ENCODE assay signal across 10 mouse cellular contexts in genomic region chr1:132530631-132531191, GRCm38 (mm10). TPM values are rescaled to one million over a fixed set of nuclear protein-coding genes. Genes with fewer than 3 reads are reported as not detected.
DNase-seq lines count a peak whose midpoint lies in the region; ATAC-seq and TF ChIP-seq lines count a peak whose summit lies in the region.
"Had no signal": no experiment of that assay in that cellular context is flagged by ENCODE, and none has a peak within 500 bp of the region (broad histone marks: within the 10 kb centered on the region; RNA-seq: fewer than 3 reads in every experiment).

No protein-coding gene starts in this region.

- WGBS in embryonic facial prominence, embryonic 11.5 days, result 3% methylated on average over 5 of the region's 5 CpGs
- WGBS in hindbrain, embryonic 14.5 days, result 0% methylated on average over 5 of the region's 5 CpGs
- WGBS in midbrain, postnatal 0 days, result 11% methylated on average over 5 of the region's 5 CpGs

- H3K4me3 ChIP-seq in embryonic facial prominence, embryonic 11.5 days (ENCODE audit: low read depth, low read length), result no peak overlapping the region
- no peak overlapping the region for H3K4me3 ChIP-seq in hindbrain, embryonic 14.5 days (replicated peaks; ENCODE audit: low read length)
- no peak overlapping the region for H3K4me3 ChIP-seq in midbrain, postnatal 0 days (ENCODE audit: low read depth, low read length)
- H3K4me3 ChIP-seq: myocyte had no signal

- H3K4me2 ChIP-seq in embryonic facial prominence, embryonic 11.5 days (ENCODE audit: low read depth, low read length), result no peak overlapping the region
- no peak overlapping the region for H3K4me2 ChIP-seq in hindbrain, embryonic 14.5 days (replicated peaks)
- H3K4me2 ChIP-seq in midbrain, postnatal 0 days (ENCODE audit: low read depth, low read length, poor library complexity, severe bottlenecking), result no peak overlapping the region

- H3K36me3 ChIP-seq in embryonic facial prominence, embryonic 11.5 days (replicated peaks; ENCODE audit: control insufficient read depth, insufficient read depth, low read depth, low read length), result no peaks in the 10 kb centered on the region
- peaks cover 16% of the 10 kb centered on the region for H3K36me3 ChIP-seq in hindbrain, embryonic 14.5 days (replicated peaks; ENCODE audit: control insufficient read depth, insufficient read depth)
- peaks cover 25% of the 10 kb centered on the region for H3K36me3 ChIP-seq in midbrain, postnatal 0 days (ENCODE audit: insufficient read depth, low read length)

- peak; percentile 57 for DNase-seq in cerebellum, adult 9-11 months
- no peak for DNase-seq in cerebellum, adult 8-10 months
- peak; percentile 47 for DNase-seq in embryonic facial prominence, embryonic 11.5 days (ENCODE audit: low spot score)
- no peak for DNase-seq in hindbrain, embryonic 14.5 days (ENCODE audit: low spot score)
- peak; percentile 65 for DNase-seq in midbrain, postnatal 0 days (ENCODE audit: low spot score)
- DNase-seq in lung, postnatal 25 days (ENCODE audit: low spot score), result no peak
- no peak for DNase-seq in gastrocnemius, postnatal 10 days
- no peak for DNase-seq in layer of hippocampus, postnatal 14 days (ENCODE audit: low spot score in 2 of 2)
- DNase-seq: heart, postnatal 36 days had no signal

- H3K9me3 ChIP-seq in embryonic facial prominence, embryonic 11.5 days (replicated peaks; ENCODE audit: control insufficient read depth, low read length), result no peaks in the 10 kb centered on the region
- H3K9me3 ChIP-seq in hindbrain, embryonic 14.5 days (ENCODE audit: control insufficient read depth, low read length), result no peaks in the 10 kb centered on the region
- no peaks in the 10 kb centered on the region for H3K9me3 ChIP-seq in midbrain, postnatal 0 days (ENCODE audit: low read length)

- peaks cover 3% of the 10 kb centered on the region; the same call in 1 of the 2 replicates for H3K4me1 ChIP-seq in embryonic facial prominence, embryonic 11.5 days (ENCODE audit: control insufficient read depth, insufficient read depth, low read length)
- peaks cover 42% of the 10 kb centered on the region for H3K4me1 ChIP-seq in hindbrain, embryonic 14.5 days (replicated peaks; ENCODE audit: control insufficient read depth, insufficient read depth, low read length)
- H3K4me1 ChIP-seq in midbrain, postnatal 0 days (ENCODE audit: insufficient read depth, low read length), result 0 out of 2 replicates have a peak, but pooled peaks cover 6% of the 10 kb centered on the region

- H3K27ac ChIP-seq in embryonic facial prominence, embryonic 11.5 days (replicated peaks; ENCODE audit: low read depth, low read length), result no peak overlapping the region
- peak overlapping the region; percentile 34 for H3K27ac ChIP-seq in hindbrain, embryonic 14.5 days
- H3K27ac ChIP-seq in midbrain, postnatal 0 days (ENCODE audit: low read depth, low read length), result no peak overlapping the region

- H3K27me3 ChIP-seq in embryonic facial prominence, embryonic 11.5 days (ENCODE audit: control insufficient read depth, insufficient read depth, low read length), result peaks cover 2% of the 10 kb centered on the region; the same call in 1 of the 2 replicates
- no peaks in the 10 kb centered on the region for H3K27me3 ChIP-seq in hindbrain, embryonic 14.5 days (ENCODE audit: control insufficient read depth, insufficient read depth, low read length)
- no peaks in the 10 kb centered on the region for H3K27me3 ChIP-seq in midbrain, postnatal 0 days (ENCODE audit: insufficient read depth, low read length)

- TF ChIP-seq CTCF in midbrain, postnatal 0 days (IDR thresholded peaks at IDR 0.05), result no peak

- no peak overlapping the region for H3K9ac ChIP-seq in embryonic facial prominence, embryonic 11.5 days (replicated peaks; ENCODE audit: low read length)
- peak overlapping the region; percentile 24 for H3K9ac ChIP-seq in hindbrain, embryonic 14.5 days
- no peak overlapping the region for H3K9ac ChIP-seq in midbrain, postnatal 0 days (replicated peaks; ENCODE audit: low read length, poor library complexity, severe bottlenecking)

- peak; percentile 72 for ATAC-seq in embryonic facial prominence, embryonic 11.5 days (replicated peaks; ENCODE audit: insufficient number of reproducible peaks, low FRiP score, low TSS enrichment, low read depth)
- ATAC-seq in hindbrain, embryonic 14.5 days (ENCODE audit: low FRiP score), result peak; percentile 65
- ATAC-seq in midbrain, postnatal 0 days (ENCODE audit: low FRiP score), result no peak

RNA-seq across cellular contexts. Expression of gene Cntn2, which starts 12.3 kb away (rescaled TPM):
- polyA plus RNA-seq in embryonic facial prominence, embryonic 11.5 days (2014; fragmentation: Nextera tagmentation; extraction: Ambion mirVana), result 7.6 and 11.0 TPM in 2 replicates
- 26.1 and 28.1 TPM in 2 replicates for polyA plus RNA-seq in hindbrain, embryonic 14.5 days (2014; fragmentation: Nextera tagmentation; extraction: Ambion mirVana)
- total RNA-seq in midbrain, postnatal 0 days (2014; rRNA removed), result 55.4 and 69.2 TPM in 2 replicates
- polyA plus RNA-seq in midbrain, postnatal 0 days (2015; fragmentation: Nextera tagmentation; extraction: Ambion mirVana), result 14.7 and 15.6 TPM in 2 replicates
- under 1 TPM; 0.11 to 0.21 TPM for total RNA-seq in gastrocnemius, postnatal 10 days (2021)
- 10 to 100 TPM; 52.7 to 54.9 TPM for total RNA-seq in layer of hippocampus, postnatal 14 days (2021)
- polyA plus RNA-seq: myocyte had no signal

RNA-seq across cellular contexts. Expression of gene Tmem81, which starts 24.7 kb away (rescaled TPM):
- polyA plus RNA-seq in embryonic facial prominence, embryonic 11.5 days (2014; fragmentation: Nextera tagmentation; extraction: Ambion mirVana), result 0.88 and 1.3 TPM in 2 replicates
- 0.57 and 1.3 TPM in 2 replicates for polyA plus RNA-seq in hindbrain, embryonic 14.5 days (2014; fragmentation: Nextera tagmentation; extraction: Ambion mirVana)
- total RNA-seq in midbrain, postnatal 0 days (2014; rRNA removed), result 0.38 and 1.4 TPM in 2 replicates
- polyA plus RNA-seq in midbrain, postnatal 0 days (2015; fragmentation: Nextera tagmentation; extraction: Ambion mirVana), result 0.81 and 0.96 TPM in 2 replicates
- 1 to 10 TPM; 1.3 to 1.9 TPM for total RNA-seq in gastrocnemius, postnatal 10 days (2021)
- total RNA-seq in layer of hippocampus, postnatal 14 days (2021), result 1 to 10 TPM; 2.7 to 4.0 TPM

RNA-seq across cellular contexts. Expression of gene Rbbp5, which starts 53.5 kb away (rescaled TPM):
- polyA plus RNA-seq in embryonic facial prominence, embryonic 11.5 days (2014; fragmentation: Nextera tagmentation; extraction: Ambion mirVana), result 59.7 and 64.1 TPM in 2 replicates
- polyA plus RNA-seq in hindbrain, embryonic 14.5 days (2014; fragmentation: Nextera tagmentation; extraction: Ambion mirVana), result 40.9 and 47.3 TPM in 2 replicates
- total RNA-seq in midbrain, postnatal 0 days (2014; rRNA removed), result 22.6 and 31.4 TPM in 2 replicates
- polyA plus RNA-seq in midbrain, postnatal 0 days (2015; fragmentation: Nextera tagmentation; extraction: Ambion mirVana), result 25.5 and 25.8 TPM in 2 replicates
- 10 to 100 TPM; 19.6 to 20.3 TPM for total RNA-seq in gastrocnemius, postnatal 10 days (2021)
- 10 to 100 TPM; 39.2 to 45.2 TPM for total RNA-seq in layer of hippocampus, postnatal 14 days (2021)

Comparison
In these comparisons a context has a peak if more than half of its experiments do, and no peak if none do; other contexts are left out.
1. DNase-seq: peak in cerebellum, adult 9-11 months (single experiment), embryonic facial prominence, embryonic 11.5 days (single experiment) and midbrain, postnatal 0 days (single experiment); none in cerebellum, adult 8-10 months (single experiment), hindbrain, embryonic 14.5 days (single experiment), lung, postnatal 25 days (single experiment), gastrocnemius, postnatal 10 days (single experiment) and layer of hippocampus, postnatal 14 days (0 of 2).
2. RNA of gene Cntn2, which starts 12.3 kb away (total RNA-seq): 55.4 to 69.2 TPM in midbrain, postnatal 0 days and 52.7 to 54.9 TPM in layer of hippocampus, postnatal 14 days; 0.11 to 0.21 TPM in gastrocnemius, postnatal 10 days; every median in the first group is over 10 times any median in the second.